Mouse (Mus musculus): ENCODE data around the gene Rftn1.
"Not testable (repeated sequence)": the region's sequence is repeated elsewhere in the genome, so short reads cannot be mapped to it uniquely, and the experiment has no call there.

GRCm38 (mm10) chr17:50206262-50206661, 15.8 kb upstream of the Rftn1 start:
- TF ChIP-seq MAFK (IDR thresholded peaks at IDR 0.05; ENCODE audit: insufficient read depth, low read depth, low read length); ZNF384 (IDR thresholded peaks at IDR 0.05; ENCODE audit: low read depth, low read length): not testable (repeated sequence)
